ENCODE assay signal across 20 mouse cellular contexts in the genomic region with DNA sequence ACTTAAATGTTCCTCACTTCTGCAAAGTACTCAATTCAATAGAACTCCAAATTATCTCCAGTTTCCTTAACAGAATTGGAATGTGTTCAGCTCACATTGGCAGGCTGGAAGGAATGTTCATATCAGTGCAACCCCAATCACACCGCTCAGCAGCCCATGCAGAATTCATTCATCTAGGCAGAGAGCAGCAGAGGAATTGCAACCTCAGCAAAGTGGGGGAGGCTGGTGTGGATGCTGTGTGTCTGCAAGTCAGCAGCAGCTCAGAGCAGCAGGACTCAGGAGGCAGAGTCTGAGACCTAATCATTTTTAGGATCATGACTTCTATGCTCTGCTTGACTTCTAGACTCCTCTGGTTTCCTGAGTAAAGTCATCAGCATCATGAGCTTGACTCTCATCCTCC.
DNase-seq lines count a peak whose midpoint lies in the region; ATAC-seq and TF ChIP-seq lines count a peak whose summit lies in the region.
"Had no signal": no experiment of that assay in that cellular context is flagged by ENCODE, and none has a peak within 500 bp of the region (broad histone marks: within the 10 kb centered on the region; RNA-seq: fewer than 3 reads in every experiment).

No protein-coding gene starts in this region.

- ATAC-seq in forebrain, postnatal 0 days = peak; percentile 27; the same call in 1 of the 2 replicates
- ATAC-seq in forebrain, embryonic 13.5 days = no peak
- ATAC-seq in hindbrain, embryonic 14.5 days (ENCODE audit: low FRiP score) = peak; percentile 51; the same call in 1 of the 2 replicates
- ATAC-seq in hindbrain, embryonic 12.5 days (ENCODE audit: low FRiP score) = no peak
- ATAC-seq: intestine, embryonic 16.5 days had no signal

- H3K9ac ChIP-seq in forebrain, postnatal 0 days = no peak overlapping the region
- H3K9ac ChIP-seq in forebrain, embryonic 13.5 days = no peak overlapping the region
- no peak overlapping the region for H3K9ac ChIP-seq in hindbrain, embryonic 14.5 days
- no peak overlapping the region for H3K9ac ChIP-seq in hindbrain, embryonic 12.5 days
- H3K9ac ChIP-seq: embryonic facial prominence, embryonic 12.5 days; heart, embryonic 15.5 days had no signal

- TF ChIP-seq CTCF in forebrain, postnatal 0 days (IDR thresholded peaks at IDR 0.05; ENCODE audit: low read depth) = no peak
- TF ChIP-seq CTCF in brain, embryonic 14.5 days (IDR thresholded peaks at IDR 0.05; ENCODE audit: borderline replicate concordance, extremely low read depth, insufficient read depth, insufficient read length) = no peak

- no peak overlapping the region for H3K27ac ChIP-seq in forebrain, postnatal 0 days (ENCODE audit: low read depth, low read length)
- no peak overlapping the region for H3K27ac ChIP-seq in forebrain, embryonic 13.5 days
- H3K27ac ChIP-seq in hindbrain, embryonic 14.5 days = no peak overlapping the region
- no peak overlapping the region for H3K27ac ChIP-seq in hindbrain, embryonic 12.5 days
- H3K27ac ChIP-seq: embryonic facial prominence, embryonic 12.5 days; heart, embryonic 10.5 days; heart, embryonic 15.5 days had no signal

- H3K4me2 ChIP-seq in forebrain, postnatal 0 days (ENCODE audit: low read depth) = no peak overlapping the region
- H3K4me2 ChIP-seq in forebrain, embryonic 13.5 days = no peak overlapping the region
- no peak overlapping the region for H3K4me2 ChIP-seq in hindbrain, embryonic 14.5 days (replicated peaks)
- no peak overlapping the region for H3K4me2 ChIP-seq in hindbrain, embryonic 12.5 days (replicated peaks)
- H3K4me2 ChIP-seq: embryonic facial prominence, embryonic 12.5 days; heart, embryonic 15.5 days had no signal

- H3K27me3 ChIP-seq in forebrain, postnatal 0 days (ENCODE audit: insufficient read depth, low read length) = no peaks in the 10 kb centered on the region
- no peaks in the 10 kb centered on the region for H3K27me3 ChIP-seq in forebrain, embryonic 13.5 days
- H3K27me3 ChIP-seq in hindbrain, embryonic 14.5 days (ENCODE audit: control insufficient read depth, insufficient read depth, low read length) = no peaks in the 10 kb centered on the region
- H3K27me3 ChIP-seq in hindbrain, embryonic 12.5 days = no peaks in the 10 kb centered on the region
- H3K27me3 ChIP-seq: embryonic facial prominence, embryonic 12.5 days; heart, embryonic 15.5 days had no signal

- TF ChIP-seq POLR2A in brain, embryonic 14.5 days (IDR thresholded peaks at IDR 0.05; ENCODE audit: borderline replicate concordance, extremely low read depth, insufficient read depth, insufficient read length, poor library complexity, severe bottlenecking) = no peak

- WGBS in forebrain, postnatal 0 days = 50% methylated on average over 1 of the region's 1 CpGs
- 81% methylated on average over 1 of the region's 1 CpGs for WGBS in forebrain, embryonic 13.5 days
- 84% methylated on average over 1 of the region's 1 CpGs for WGBS in hindbrain, embryonic 14.5 days
- WGBS in hindbrain, embryonic 12.5 days = 78% methylated on average over 1 of the region's 1 CpGs

- no peak overlapping the region for H3K4me3 ChIP-seq in forebrain, postnatal 0 days (ENCODE audit: low read depth, low read length)
- H3K4me3 ChIP-seq in forebrain, embryonic 13.5 days = no peak overlapping the region
- H3K4me3 ChIP-seq in hindbrain, embryonic 14.5 days (replicated peaks; ENCODE audit: low read length) = no peak overlapping the region
- H3K4me3 ChIP-seq in hindbrain, embryonic 12.5 days = no peak overlapping the region
- H3K4me3 ChIP-seq: embryonic facial prominence, embryonic 12.5 days; heart, embryonic 10.5 days; heart, embryonic 15.5 days had no signal

- no peaks in the 10 kb centered on the region for H3K36me3 ChIP-seq in forebrain, postnatal 0 days (ENCODE audit: insufficient read depth)
- H3K36me3 ChIP-seq in forebrain, embryonic 13.5 days (ENCODE audit: poor library complexity, severe bottlenecking) = no peaks in the 10 kb centered on the region
- H3K36me3 ChIP-seq in hindbrain, embryonic 14.5 days (replicated peaks; ENCODE audit: control insufficient read depth, insufficient read depth) = no peaks in the 10 kb centered on the region
- no peaks in the 10 kb centered on the region for H3K36me3 ChIP-seq in hindbrain, embryonic 12.5 days
- H3K36me3 ChIP-seq: embryonic facial prominence, embryonic 12.5 days; heart, embryonic 10.5 days; heart, embryonic 15.5 days had no signal

- H3K9me3 ChIP-seq in forebrain, postnatal 0 days (ENCODE audit: low read length) = no peaks in the 10 kb centered on the region
- no peaks in the 10 kb centered on the region for H3K9me3 ChIP-seq in forebrain, embryonic 13.5 days (replicated peaks)
- no peaks in the 10 kb centered on the region for H3K9me3 ChIP-seq in hindbrain, embryonic 14.5 days (ENCODE audit: control insufficient read depth, low read length)
- H3K9me3 ChIP-seq in hindbrain, embryonic 12.5 days (replicated peaks) = no peaks in the 10 kb centered on the region
- H3K9me3 ChIP-seq: embryonic facial prominence, embryonic 12.5 days; heart, embryonic 10.5 days; heart, embryonic 15.5 days had no signal

- no peaks in the 10 kb centered on the region for H3K4me1 ChIP-seq in forebrain, postnatal 0 days (ENCODE audit: insufficient read depth)
- no peaks in the 10 kb centered on the region for H3K4me1 ChIP-seq in forebrain, embryonic 13.5 days
- H3K4me1 ChIP-seq in hindbrain, embryonic 14.5 days (replicated peaks; ENCODE audit: control insufficient read depth, insufficient read depth, low read length) = no peaks in the 10 kb centered on the region
- no peaks in the 10 kb centered on the region for H3K4me1 ChIP-seq in hindbrain, embryonic 12.5 days
- H3K4me1 ChIP-seq: embryonic facial prominence, embryonic 12.5 days; heart, embryonic 10.5 days; heart, embryonic 15.5 days had no signal

- no peak for DNase-seq in forebrain, postnatal 0 days
- no peak for DNase-seq in hindbrain, embryonic 14.5 days (ENCODE audit: low spot score)
- DNase-seq in Muller cell, postnatal 12 days (ENCODE audit: inconsistent ontology term) = peak; percentile 47
- peak; percentile 26 for DNase-seq in brain, embryonic 14.5 days (ENCODE audit: low read depth)
- no peak for DNase-seq in spleen, adult 12 weeks (ENCODE audit: low spot score)
- DNase-seq: adrenal gland, adult 2 months; adrenal gland, postnatal 25 days; cerebellum, adult 11 months; cerebellum, adult 8-10 months; cerebellum, postnatal 14 days; gastrocnemius, postnatal 36 days; heart, adult 18-20 months; heart, postnatal 14 days; kidney, adult 2 months had no signal

Comparison
In these comparisons a context has a peak if more than half of its experiments do, and no peak if none do; other contexts are left out.
1. ATAC-seq: peak in forebrain, postnatal 0 days (single experiment) and hindbrain, embryonic 14.5 days (single experiment); none in forebrain, embryonic 13.5 days (single experiment) and hindbrain, embryonic 12.5 days (single experiment).
2. DNase-seq: peak in Muller cell, postnatal 12 days (single experiment) and brain, embryonic 14.5 days (single experiment); none in forebrain, postnatal 0 days (single experiment), hindbrain, embryonic 14.5 days (single experiment) and spleen, adult 12 weeks (single experiment).